Mouse (Mus musculus) megakaryocyte, embryonic 14.5 days (primary cell): ENCODE measurements around the gene Myl7.
"Not testable (repeated sequence)": the region's sequence is repeated elsewhere in the genome, so short reads cannot be mapped to it uniquely, and the experiment has no call there.

Experiments used
- FLI1 ChIP-seq: IDR thresholded peaks from 2 replicates; pipeline ENCODE4 v1.6.1; 2012; ENCODE audit warnings: low read length, inconsistent platforms, mixed read lengths
- GATA1 ChIP-seq: IDR thresholded peaks from 3 replicates; pipeline ENCODE4 v1.6.1; 2012; ENCODE audit warnings: mixed read lengths, low read length, inconsistent platforms, borderline replicate concordance

- not testable (repeated sequence) for TF ChIP-seq GATA1, FLI1
Observed at GRCm38 (mm10) chr11:5888563-5888962, 10.0 kb downstream of the Myl7 start.
